Mouse (Mus musculus): Measurements from ENCODE around the gene Fads2. TPM values are rescaled to one million over a fixed set of nuclear protein-coding genes. Genes with fewer than 3 reads are reported as not detected.

Gene Fads2
- polyA plus RNA-seq, 1 experiment from 2014 or later = 256 TPM

DNA sequence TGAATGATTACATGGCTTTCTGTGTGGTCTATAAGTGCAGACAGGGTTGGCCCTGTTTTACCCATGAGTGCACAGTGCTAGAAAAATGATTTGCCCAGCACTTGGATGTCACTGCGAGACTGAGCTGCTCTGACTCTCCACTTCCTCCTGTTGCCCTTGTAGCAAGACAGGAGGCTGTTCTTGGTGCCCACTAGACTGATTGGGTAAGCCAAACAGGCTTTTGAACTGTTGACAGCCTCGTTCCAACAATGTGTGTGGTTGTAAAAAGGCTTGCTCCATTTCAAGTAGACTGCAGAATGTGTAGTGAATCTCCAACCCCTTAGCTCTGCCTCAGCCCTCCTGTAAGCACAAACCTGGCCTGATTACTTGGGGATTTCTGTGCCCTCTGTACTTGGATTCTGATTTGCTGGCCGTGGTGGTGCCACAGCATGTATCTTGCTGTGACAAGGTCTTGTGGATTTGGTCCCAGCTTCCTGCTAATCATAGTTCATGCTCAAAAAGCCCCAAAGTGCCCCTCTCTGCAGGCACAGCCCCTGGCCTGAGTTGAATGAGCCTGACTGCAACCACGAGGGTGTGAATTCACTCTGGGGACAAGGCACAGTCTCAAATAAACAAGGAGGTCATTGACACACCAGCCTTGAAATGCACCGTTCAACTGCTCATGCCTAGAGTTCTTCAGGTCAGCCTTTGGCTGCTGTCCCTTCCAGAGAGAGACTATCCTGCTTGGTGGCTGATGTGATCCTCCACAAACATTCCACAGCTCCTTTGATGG, 25.1 kb upstream of the Fads2 start:
- Histone ChIP-seq H3K4me3 (ENCODE audit: low read depth, low read length) (no peak overlapping the region), H3K27ac (ENCODE audit: low read length) (no peak overlapping the region), H3K4me1 (ENCODE audit: control insufficient read depth, insufficient read depth, low read length) (no peaks in the 10 kb centered on the region), H3K36me3 (ENCODE audit: control insufficient read depth, insufficient read depth, low read length) (no peaks in the 10 kb centered on the region), H3K27me3 (ENCODE audit: control insufficient read depth, insufficient read depth, low read depth, low read length) (no peaks in the 10 kb centered on the region), H3K4me2 (ENCODE audit: low read length) (no peak overlapping the region), H3K9ac (ENCODE audit: low read depth, low read length) (no peak overlapping the region), H3K9me3 (replicated peaks; ENCODE audit: control insufficient read depth, low read length, poor library complexity, severe bottlenecking) (no peaks in the 10 kb centered on the region)
- no peak for ATAC-seq
- whole genome bisulfite sequencing = 70% methylated on average over 5 of the region's 5 CpGs

DNA sequence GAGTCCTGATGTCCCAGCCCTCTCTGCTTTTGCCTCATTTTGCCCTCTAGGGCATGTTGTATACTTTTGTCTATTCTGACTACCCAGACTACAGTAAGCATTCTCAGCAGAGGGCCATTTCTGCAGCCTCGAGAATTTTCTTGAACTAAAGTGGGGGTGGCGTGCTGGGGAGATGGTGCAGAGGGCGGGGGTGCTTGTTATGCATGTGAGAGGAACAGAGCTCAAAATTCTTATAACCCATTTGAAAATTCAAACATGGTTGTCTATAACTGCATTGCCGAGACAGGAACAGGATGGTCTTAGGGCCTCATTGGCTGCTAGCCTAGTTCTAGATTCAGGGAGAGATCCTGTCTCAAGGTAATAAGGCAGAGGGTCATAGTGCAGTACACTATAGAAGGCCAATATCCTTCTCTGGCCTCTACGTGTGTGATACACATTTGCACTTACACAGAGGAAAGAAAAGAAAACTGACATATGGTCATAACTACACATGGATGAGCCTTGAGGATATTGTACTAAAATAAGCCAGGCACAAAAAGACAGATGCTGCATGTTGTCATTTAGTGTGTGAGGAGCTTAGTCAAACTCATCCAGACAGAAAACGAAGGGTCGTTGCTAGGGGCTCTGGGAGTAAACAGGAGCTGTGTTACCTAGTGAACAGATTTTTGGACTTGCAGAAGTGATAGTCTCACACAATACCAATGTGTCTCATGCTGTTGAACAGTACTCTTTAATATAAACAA, 22.5 kb upstream of the Fads2 start:
- no peak for ATAC-seq
- H3K36me3 ChIP-seq (ENCODE audit: control insufficient read depth, insufficient read depth, low read length) = no peaks in the 10 kb centered on the region
- no peak overlapping the region for H3K27ac ChIP-seq (ENCODE audit: low read length)
- no peak overlapping the region for H3K4me3 ChIP-seq (ENCODE audit: low read depth, low read length)
- no peak overlapping the region for H3K4me2 ChIP-seq (ENCODE audit: low read length)
- no peaks in the 10 kb centered on the region for H3K9me3 ChIP-seq (replicated peaks; ENCODE audit: control insufficient read depth, low read length, poor library complexity, severe bottlenecking)
- 79% methylated on average over 7 of the region's 7 CpGs for WGBS
- H3K9ac ChIP-seq (ENCODE audit: low read depth, low read length) = no peak overlapping the region
- H3K4me1 ChIP-seq (ENCODE audit: control insufficient read depth, insufficient read depth, low read length) = no peaks in the 10 kb centered on the region
- H3K27me3 ChIP-seq (ENCODE audit: control insufficient read depth, insufficient read depth, low read depth, low read length) = no peaks in the 10 kb centered on the region

DNA sequence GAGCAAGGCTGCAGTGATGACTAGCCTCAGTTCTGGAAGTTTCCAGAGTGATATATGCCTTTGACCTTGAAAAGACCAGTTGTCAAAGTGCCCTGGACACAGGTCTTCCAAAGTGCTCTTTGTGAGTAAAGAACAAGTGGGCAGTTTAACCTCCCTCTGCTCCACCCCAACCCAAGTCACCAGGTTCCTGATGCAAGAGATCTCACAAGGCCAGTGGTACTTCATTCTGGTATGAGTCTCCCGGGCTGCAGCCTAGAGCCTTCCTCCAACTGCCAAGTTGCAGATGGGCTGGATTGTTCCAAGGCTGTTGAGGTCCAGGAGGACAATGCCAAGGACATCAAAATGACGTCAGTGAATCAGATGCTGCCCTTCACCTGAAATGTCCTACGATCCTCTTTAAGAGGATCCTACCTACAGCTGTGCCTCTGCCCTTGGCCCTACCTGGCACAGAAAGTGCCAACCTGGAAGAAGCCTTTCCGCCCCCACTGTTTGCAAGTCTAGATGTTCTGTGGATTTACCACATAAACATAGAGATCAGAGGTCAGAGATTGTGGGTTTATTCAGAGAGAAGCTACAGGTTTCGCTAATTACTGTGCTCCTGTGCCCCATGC, 20.6 kb upstream of the Fads2 start:
- WGBS = 87% methylated on average over 5 of the region's 5 CpGs
- ATAC-seq = no peak

DNA sequence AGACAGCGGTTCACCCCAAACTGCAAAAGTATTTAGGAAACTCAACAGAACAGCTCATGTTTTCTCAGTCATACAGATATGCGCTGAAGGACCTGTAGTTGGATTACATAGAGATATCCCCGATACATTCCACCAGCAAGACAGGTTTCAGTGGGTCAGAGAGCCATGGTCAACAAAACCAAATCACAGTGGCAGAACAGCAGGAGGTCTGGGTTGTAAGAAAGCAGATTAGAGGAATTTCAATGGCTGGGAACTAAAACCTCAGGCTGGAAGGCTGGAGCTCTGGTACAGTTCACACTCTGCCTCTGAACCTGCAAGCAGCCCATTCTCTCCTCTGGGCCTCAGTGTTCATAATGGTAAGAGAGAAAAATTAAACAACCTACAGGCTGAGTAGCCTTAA, 15.1 kb upstream of the Fads2 start:
- Histone ChIP-seq H3K9me3 (replicated peaks; ENCODE audit: control insufficient read depth, low read length, poor library complexity, severe bottlenecking) (no peaks in the 10 kb centered on the region), H3K4me1 (ENCODE audit: control insufficient read depth, insufficient read depth, low read length) (no peaks in the 10 kb centered on the region), H3K9ac (ENCODE audit: low read depth, low read length) (no peak overlapping the region), H3K27me3 (ENCODE audit: control insufficient read depth, insufficient read depth, low read depth, low read length) (no peaks in the 10 kb centered on the region), H3K4me2 (ENCODE audit: low read length) (no peak overlapping the region), H3K36me3 (ENCODE audit: control insufficient read depth, insufficient read depth, low read length) (no peaks in the 10 kb centered on the region), H3K4me3 (ENCODE audit: low read depth, low read length) (no peak overlapping the region), H3K27ac (ENCODE audit: low read length) (no peak overlapping the region)
- 34% methylated on average over 3 of the region's 3 CpGs for WGBS
- no peak for ATAC-seq

More for the DNA sequence above, 20.6 kb upstream of the Fads2 start:
- no peaks in the 10 kb centered on the region for H3K27me3 ChIP-seq (ENCODE audit: control insufficient read depth, insufficient read depth, low read depth, low read length)
- no peak overlapping the region for H3K9ac ChIP-seq (ENCODE audit: low read depth, low read length)
- H3K9me3 ChIP-seq (replicated peaks; ENCODE audit: control insufficient read depth, low read length, poor library complexity, severe bottlenecking) = no peaks in the 10 kb centered on the region
- H3K27ac ChIP-seq (ENCODE audit: low read length) = no peak overlapping the region
- no peaks in the 10 kb centered on the region for H3K4me1 ChIP-seq (ENCODE audit: control insufficient read depth, insufficient read depth, low read length)
- H3K4me2 ChIP-seq (ENCODE audit: low read length) = no peak overlapping the region
- no peak overlapping the region for H3K4me3 ChIP-seq (ENCODE audit: low read depth, low read length)
- H3K36me3 ChIP-seq (ENCODE audit: control insufficient read depth, insufficient read depth, low read length) = no peaks in the 10 kb centered on the region

DNA sequence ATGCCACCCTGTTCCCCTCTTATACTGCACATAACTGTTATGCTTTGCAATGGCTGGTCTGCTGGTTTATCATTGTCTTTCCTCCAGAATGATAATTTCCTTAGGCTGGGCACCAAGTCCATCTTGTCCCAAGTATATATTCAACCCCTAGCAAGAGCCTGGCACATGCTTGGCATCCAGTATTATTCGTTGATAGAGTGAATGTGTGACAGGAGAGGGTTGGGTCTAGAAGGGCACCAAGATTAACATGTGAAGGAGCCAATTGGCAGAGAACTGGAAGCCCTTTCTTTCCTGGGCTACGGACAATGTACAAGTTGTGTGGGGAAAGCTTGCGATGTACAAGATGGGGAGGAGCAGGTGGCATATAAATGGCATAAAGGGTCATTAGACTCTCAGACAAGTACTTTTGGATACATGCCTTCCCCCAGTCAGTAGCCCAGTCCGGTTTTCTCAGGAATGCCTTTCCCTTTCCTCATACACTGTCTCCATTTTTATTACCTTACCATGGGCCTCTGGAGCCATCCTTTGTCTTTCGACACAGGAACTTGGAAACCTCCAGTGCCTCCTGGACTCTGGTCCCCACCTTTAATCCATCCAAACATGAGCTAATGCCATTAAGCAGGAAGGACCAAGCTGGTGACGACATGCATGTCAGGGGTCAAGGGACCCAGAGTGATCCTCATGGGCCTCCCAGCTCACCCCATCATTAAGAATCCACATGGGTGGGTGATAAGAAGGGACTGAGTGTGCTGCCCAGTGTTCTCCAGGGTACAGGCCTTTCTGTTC, 14.0 kb upstream of the Fads2 start:
- no peaks in the 10 kb centered on the region for H3K36me3 ChIP-seq (ENCODE audit: control insufficient read depth, insufficient read depth, low read length)
- H3K4me1 ChIP-seq (ENCODE audit: control insufficient read depth, insufficient read depth, low read length) = no peaks in the 10 kb centered on the region
- no peak overlapping the region for H3K4me3 ChIP-seq (ENCODE audit: low read depth, low read length)
- no peaks in the 10 kb centered on the region for H3K9me3 ChIP-seq (replicated peaks; ENCODE audit: control insufficient read depth, low read length, poor library complexity, severe bottlenecking)
- no peak overlapping the region for H3K4me2 ChIP-seq (ENCODE audit: low read length)
- H3K9ac ChIP-seq (ENCODE audit: low read depth, low read length) = no peak overlapping the region
- 77% methylated on average over 6 of the region's 6 CpGs for WGBS
- no peak overlapping the region for H3K27ac ChIP-seq (ENCODE audit: low read length)
- no peak for ATAC-seq
- H3K27me3 ChIP-seq (ENCODE audit: control insufficient read depth, insufficient read depth, low read depth, low read length) = no peaks in the 10 kb centered on the region

DNA sequence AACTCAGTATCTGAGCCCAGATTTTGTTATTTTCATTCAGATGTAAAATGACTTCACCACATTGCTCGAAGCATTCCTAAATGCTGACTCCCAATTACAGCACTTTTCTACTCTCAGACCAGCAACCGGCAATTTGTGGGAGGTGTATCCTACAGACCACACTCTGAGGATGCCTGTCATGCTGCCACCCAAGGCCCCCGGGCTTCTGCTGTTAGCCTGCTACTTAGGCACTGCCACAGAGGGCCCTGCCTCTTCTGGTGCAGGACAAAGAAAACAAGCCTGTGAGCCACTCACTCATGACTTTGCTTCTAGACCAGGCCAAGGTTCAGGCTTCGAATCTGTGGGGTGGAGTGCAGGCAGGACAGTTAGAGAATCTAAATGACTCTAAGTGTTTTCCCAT, 11.4 kb upstream of the Fads2 start:
- no peaks in the 10 kb centered on the region for H3K36me3 ChIP-seq (ENCODE audit: control insufficient read depth, insufficient read depth, low read length)
- 76% methylated on average over 4 of the region's 4 CpGs for WGBS

DNA sequence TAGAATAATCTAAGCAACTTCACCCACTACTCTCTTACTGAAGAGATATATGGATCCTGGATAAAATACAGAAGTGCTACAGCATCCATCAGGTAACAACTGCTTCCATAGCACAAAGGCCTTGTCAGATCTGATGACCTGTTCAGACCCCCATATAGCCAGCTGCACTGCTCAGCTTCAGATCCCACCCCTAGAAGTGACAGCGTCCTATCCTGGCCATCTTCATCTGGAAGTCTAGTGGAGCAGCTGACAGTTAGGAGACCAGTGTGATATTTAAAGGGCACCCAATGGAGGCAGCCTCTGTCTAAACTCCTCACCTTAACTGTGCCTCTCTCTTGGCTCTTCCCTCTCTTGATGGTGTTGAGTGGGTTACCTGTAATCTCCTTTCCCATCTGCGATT, 7.1 kb upstream of the Fads2 start:
- no peaks in the 10 kb centered on the region for H3K4me1 ChIP-seq (ENCODE audit: control insufficient read depth, insufficient read depth, low read length)
- no peak overlapping the region for H3K4me2 ChIP-seq (ENCODE audit: low read length)
- no peaks in the 10 kb centered on the region for H3K36me3 ChIP-seq (ENCODE audit: control insufficient read depth, insufficient read depth, low read length)
- 97% methylated on average over 2 of the region's 2 CpGs for WGBS
- no peaks in the 10 kb centered on the region for H3K27me3 ChIP-seq (ENCODE audit: control insufficient read depth, insufficient read depth, low read depth, low read length)
- no peak overlapping the region for H3K9ac ChIP-seq (ENCODE audit: low read depth, low read length)
- no peak overlapping the region for H3K27ac ChIP-seq (ENCODE audit: low read length)
- ATAC-seq = no peak
- H3K9me3 ChIP-seq (replicated peaks; ENCODE audit: control insufficient read depth, low read length, poor library complexity, severe bottlenecking) = no peaks in the 10 kb centered on the region
- H3K4me3 ChIP-seq (ENCODE audit: low read depth, low read length) = no peak overlapping the region

More for the DNA sequence above, 11.4 kb upstream of the Fads2 start:
- Histone ChIP-seq H3K9ac (ENCODE audit: low read depth, low read length) (no peak overlapping the region), H3K27ac (ENCODE audit: low read length) (no peak overlapping the region), H3K4me2 (ENCODE audit: low read length) (no peak overlapping the region), H3K4me1 (ENCODE audit: control insufficient read depth, insufficient read depth, low read length) (no peaks in the 10 kb centered on the region), H3K27me3 (ENCODE audit: control insufficient read depth, insufficient read depth, low read depth, low read length) (no peaks in the 10 kb centered on the region), H3K9me3 (replicated peaks; ENCODE audit: control insufficient read depth, low read length, poor library complexity, severe bottlenecking) (no peaks in the 10 kb centered on the region), H3K4me3 (ENCODE audit: low read depth, low read length) (no peak overlapping the region)
- no peak for ATAC-seq

DNA sequence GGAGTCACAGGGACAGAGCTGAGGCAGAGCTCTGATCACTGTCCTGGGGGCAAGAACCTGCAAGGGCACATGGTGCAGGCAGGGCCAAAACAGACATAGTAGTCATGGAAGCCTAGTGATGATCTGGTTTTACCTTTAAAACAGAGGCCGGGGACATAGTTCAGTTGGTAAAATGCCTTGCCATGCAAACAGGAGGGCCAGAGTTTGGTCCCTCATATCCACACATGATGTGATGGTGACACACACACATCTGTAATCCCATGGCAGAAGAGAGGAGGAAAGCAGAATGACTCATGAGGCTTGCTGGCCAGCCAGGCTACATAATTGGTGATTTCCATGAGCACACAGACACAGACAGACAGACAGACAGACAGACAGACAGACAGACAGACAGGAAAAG, 6.6 kb upstream of the Fads2 start:
- Histone ChIP-seq H3K9me3 (replicated peaks; ENCODE audit: control insufficient read depth, low read length, poor library complexity, severe bottlenecking) (no peaks in the 10 kb centered on the region), H3K9ac (ENCODE audit: low read depth, low read length) (no peak overlapping the region), H3K36me3 (ENCODE audit: control insufficient read depth, insufficient read depth, low read length) (no peaks in the 10 kb centered on the region), H3K4me2 (ENCODE audit: low read length) (no peak overlapping the region), H3K4me1 (ENCODE audit: control insufficient read depth, insufficient read depth, low read length) (no peaks in the 10 kb centered on the region), H3K27me3 (ENCODE audit: control insufficient read depth, insufficient read depth, low read depth, low read length) (no peaks in the 10 kb centered on the region), H3K27ac (ENCODE audit: low read length) (no peak overlapping the region), H3K4me3 (ENCODE audit: low read depth, low read length) (no peak overlapping the region)
- WGBS = 93% methylated on average over 1 of the region's 1 CpGs
- no peak for ATAC-seq
